Mouse (Mus musculus) ES-E14 (cell line): ENCODE data around the gene Tubg1.

Source experiments
- CHD2 ChIP-seq: IDR thresholded peaks from 2 replicates; pipeline ENCODE4 v1.6.1; 2014; ENCODE audit warnings: mild to moderate bottlenecking, low read depth, low read length, inconsistent platforms
- MAFK ChIP-seq: IDR thresholded peaks from 2 replicates; pipeline ENCODE4 v1.6.1; 2014; ENCODE audit warnings: mild to moderate bottlenecking, low read depth, low read length, inconsistent platforms; ENCODE audit not compliant: insufficient read depth
- ZC3H11A ChIP-seq: IDR thresholded peaks from 2 replicates; pipeline ENCODE4 v1.6.1; 2012; ENCODE audit warnings: low read depth, mild to moderate bottlenecking, inconsistent platforms, low read length, borderline replicate concordance
- ZNF384 ChIP-seq: IDR thresholded peaks from 2 replicates; pipeline ENCODE4 v1.6.1; 2012; ENCODE audit warnings: low read depth, low read length, inconsistent platforms

DNA sequence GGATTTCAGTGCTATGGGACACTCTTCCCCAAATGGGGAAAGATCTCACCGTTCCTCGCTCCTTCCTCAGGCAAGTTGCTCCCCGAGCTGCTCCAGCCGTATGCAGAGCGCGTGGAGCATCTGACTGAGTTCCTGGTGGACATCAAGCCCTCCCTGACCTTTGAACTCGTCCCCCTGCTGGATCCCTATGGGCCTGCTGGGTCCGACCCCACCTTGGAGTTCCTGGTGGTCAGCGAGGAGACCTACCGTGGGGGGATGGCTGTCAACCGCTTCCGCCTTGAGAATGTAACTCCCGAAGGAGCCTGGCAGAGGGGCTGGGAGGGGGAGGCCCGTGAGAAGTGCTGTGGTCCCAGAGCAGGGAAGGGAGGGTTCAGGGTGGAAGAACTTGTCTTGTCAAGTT lies 35.5 kb upstream of the Tubg1 start:
- TF ChIP-seq MAFK (no peak), CHD2 (no peak), ZC3H11A (no peak), ZNF384 (no peak)
